Mouse (Mus musculus): ENCODE measurements around the gene Fggy. TPM values are rescaled to one million over a fixed set of nuclear protein-coding genes. Genes with fewer than 3 reads are reported as not detected.

The Fggy gene
- total and polyA plus RNA-seq, 3 experiments = not detected

DNA sequence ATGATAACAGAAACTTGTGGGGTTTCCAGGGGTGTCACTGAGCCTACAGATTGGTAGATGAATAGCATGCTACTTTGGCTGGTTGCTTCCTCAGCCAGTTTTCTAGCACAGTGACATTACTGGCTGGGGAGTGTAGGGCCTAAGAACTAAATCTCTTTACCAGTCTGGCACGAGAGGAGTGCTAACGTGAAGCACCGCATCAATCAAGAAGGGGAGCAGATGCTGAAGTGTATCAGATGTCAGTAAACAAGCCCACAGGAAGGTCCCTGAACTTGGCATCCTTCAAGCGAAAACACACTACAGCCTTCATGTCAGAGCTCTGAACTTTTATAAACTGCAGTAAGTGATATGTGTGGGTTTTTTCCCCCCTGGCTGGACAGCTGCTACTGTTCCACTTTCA lies 303.8 kb downstream of the Fggy start:
- Histone ChIP-seq H3K27ac (ENCODE audit: control insufficient read depth, low read depth, low read length) (no peak overlapping the region), H3K27me3 (ENCODE audit: control insufficient read depth in 1 of 2, insufficient read depth in 2 of 2, low read length in 2 of 2) (no peaks in the 10 kb centered on the region), H3K9ac (ENCODE audit: control insufficient read depth, low read depth, low read length, poor library complexity, severe bottlenecking) (no peak overlapping the region), H3K36me3 (ENCODE audit: control insufficient read depth in 1 of 2, insufficient read depth in 2 of 2, low read length in 2 of 2) (no peaks in the 10 kb centered on the region), H3K4me1 (ENCODE audit: control insufficient read depth in 1 of 2, insufficient read depth in 2 of 2, low read length in 2 of 2) (no peaks in the 10 kb centered on the region), H3K4me3 (ENCODE audit: control insufficient read depth in 1 of 2, insufficient read depth in 1 of 2, low read depth in 2 of 2, low read length in 2 of 2) (no peak overlapping the region), H3K79me2 (ENCODE audit: control insufficient read depth, insufficient read depth, low read length, poor library complexity) (no peaks in the 10 kb centered on the region; the same call in 1 of the 2 replicates), H3K9me3 (replicated peaks; ENCODE audit: insufficient read depth, low read length) (no peaks in the 10 kb centered on the region)
- DNase-seq (ENCODE audit: low read depth, low spot score) = no peak
- TF ChIP-seq MXI1 (IDR thresholded peaks at IDR 0.05; ENCODE audit: low read depth, low read length) (no peak), GABPA (IDR thresholded peaks at IDR 0.05; ENCODE audit: low read depth, low read length) (no peak), MYC (IDR thresholded peaks at IDR 0.05; ENCODE audit: low read depth, low read length) (no peak), USF2 (IDR thresholded peaks at IDR 0.05; ENCODE audit: borderline replicate concordance in 1 of 2, insufficient read depth in 1 of 2, low read depth in 1 of 2, low read length in 2 of 2) (no peak), MYB (IDR thresholded peaks at IDR 0.05; ENCODE audit: low read depth, low read length) (no peak), POLR2AphosphoS2 (IDR thresholded peaks at IDR 0.05; ENCODE audit: low read length) (no peak), E2F4 (IDR thresholded peaks at IDR 0.05; ENCODE audit: borderline replicate concordance, low read depth, low read length) (no peak), ZMIZ1 (IDR thresholded peaks at IDR 0.05; ENCODE audit: low read depth, low read length) (no peak), ZC3H11A (IDR thresholded peaks at IDR 0.05; ENCODE audit: low read depth, low read length) (no peak), CHD1 (IDR thresholded peaks at IDR 0.05; ENCODE audit: low read depth, low read length) (no peak), TCF12 (IDR thresholded peaks at IDR 0.05; ENCODE audit: low read depth, low read length) (no peak), MAFK (IDR thresholded peaks at IDR 0.05; ENCODE audit: borderline replicate concordance, low read depth, low read length) (no peak)

DNA sequence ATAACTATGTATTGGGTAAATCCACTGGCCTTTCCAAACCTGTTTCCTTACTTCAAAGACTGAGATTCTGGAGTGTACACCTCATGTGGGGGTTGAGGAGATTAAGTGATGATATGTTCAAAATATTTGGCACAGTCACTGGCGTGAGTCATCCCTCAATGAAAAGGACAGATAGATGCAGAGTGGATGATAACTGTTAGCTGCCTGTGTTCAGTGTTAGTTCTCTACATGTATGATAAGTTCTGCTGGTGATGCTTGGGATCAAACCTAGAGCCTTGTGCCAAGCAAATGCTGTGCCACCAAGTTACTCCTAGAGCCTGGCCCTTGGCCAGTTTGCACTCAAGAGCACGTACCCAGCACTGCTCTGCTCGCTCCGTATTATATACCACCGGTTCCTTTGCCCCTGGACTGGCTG lies 304.4 kb downstream of the Fggy start:
- Histone ChIP-seq H3K4me3 (ENCODE audit: control insufficient read depth in 1 of 2, insufficient read depth in 1 of 2, low read depth in 2 of 2, low read length in 2 of 2) (no peak overlapping the region), H3K9ac (ENCODE audit: control insufficient read depth, low read depth, low read length, poor library complexity, severe bottlenecking) (no peak overlapping the region)
- TF ChIP-seq USF1 (IDR thresholded peaks at IDR 0.05; ENCODE audit: low read depth, low read length) = no peak
- TF ChIP-seq TCF12 (IDR thresholded peaks at IDR 0.05; ENCODE audit: low read depth, low read length) = no peak
- TF ChIP-seq TAL1 (IDR thresholded peaks at IDR 0.05; ENCODE audit: low read length) = no peak
- TF ChIP-seq GATA1 (IDR thresholded peaks at IDR 0.05; ENCODE audit: low read depth, low read length) = no peak
- TF ChIP-seq TBP (IDR thresholded peaks at IDR 0.05; ENCODE audit: low read depth, low read length) = no peak
- no peak for TF ChIP-seq JUND (IDR thresholded peaks at IDR 0.05; ENCODE audit: low read depth, low read length)
- no peak for TF ChIP-seq USF2 (IDR thresholded peaks at IDR 0.05; ENCODE audit: borderline replicate concordance in 1 of 2, insufficient read depth in 1 of 2, low read depth in 1 of 2, low read length in 2 of 2)
- TF ChIP-seq HCFC1 (IDR thresholded peaks at IDR 0.05; ENCODE audit: low read depth, low read length) = no peak
- no peak for TF ChIP-seq ETS1 (IDR thresholded peaks at IDR 0.05; ENCODE audit: low read depth, low read length)
- TF ChIP-seq MAZ (IDR thresholded peaks at IDR 0.05; ENCODE audit: low read depth, low read length) = no peak
- TF ChIP-seq POLR2AphosphoS2 (IDR thresholded peaks at IDR 0.05; ENCODE audit: low read length) = no peak
- TF ChIP-seq POLR2AphosphoS5 (IDR thresholded peaks at IDR 0.05; ENCODE audit: borderline replicate concordance, low read depth, low read length) = no peak
- TF ChIP-seq POLR2A (IDR thresholded peaks at IDR 0.05; ENCODE audit: control insufficient read depth in 1 of 2, insufficient read depth in 1 of 2, low read depth in 1 of 2, low read length in 2 of 2, poor library complexity in 1 of 2) = no peak
- TF ChIP-seq RAD21 (IDR thresholded peaks at IDR 0.05; ENCODE audit: low read depth, low read length) = no peak
- TF ChIP-seq MYB (IDR thresholded peaks at IDR 0.05; ENCODE audit: low read depth, low read length) = no peak
- no peak for TF ChIP-seq ZKSCAN1 (IDR thresholded peaks at IDR 0.05; ENCODE audit: low read depth, low read length)
- no peak for TF ChIP-seq SMC3 (IDR thresholded peaks at IDR 0.05; ENCODE audit: low read depth, low read length)
- TF ChIP-seq BHLHE40 (IDR thresholded peaks at IDR 0.05; ENCODE audit: borderline replicate concordance, low read depth, low read length) = no peak
- no peak for TF ChIP-seq KAT2A (conservative IDR thresholded peaks at IDR 0.05; ENCODE audit: low read depth, low read length)
- no peak for TF ChIP-seq GABPA (IDR thresholded peaks at IDR 0.05; ENCODE audit: low read depth, low read length)

More for the DNA sequence above, 304.4 kb downstream of the Fggy start:
- Histone ChIP-seq H3K9me3 (replicated peaks; ENCODE audit: insufficient read depth, low read length) (no peaks in the 10 kb centered on the region), H3K79me2 (ENCODE audit: control insufficient read depth, insufficient read depth, low read length, poor library complexity) (no peaks in the 10 kb centered on the region; the same call in 1 of the 2 replicates), H3K27me3 (ENCODE audit: control insufficient read depth in 1 of 2, insufficient read depth in 2 of 2, low read length in 2 of 2) (no peaks in the 10 kb centered on the region), H3K36me3 (ENCODE audit: control insufficient read depth in 1 of 2, insufficient read depth in 2 of 2, low read length in 2 of 2) (no peaks in the 10 kb centered on the region), H3K4me1 (ENCODE audit: control insufficient read depth in 1 of 2, insufficient read depth in 2 of 2, low read length in 2 of 2) (no peaks in the 10 kb centered on the region), H3K27ac (ENCODE audit: control insufficient read depth, low read depth, low read length) (no peak overlapping the region)
- no peak for DNase-seq (ENCODE audit: low read depth, low spot score)
